Mouse (Mus musculus) embryonic facial prominence, embryonic 14.5 days (tissue): ENCODE results near the gene Fbln5. TPM values are rescaled to one million over a fixed set of nuclear protein-coding genes. Genes with fewer than 3 reads are reported as not detected.
A peak's percentile ranks its signal among the peaks of the same experiment; 100 is the strongest.

ENCODE experiments used
- ATAC-seq: fragments of 200-750 bp; cut with Nextera tagmentation; 2 replicates; pipeline ENCODE4 v1.8.0; 2017; ENCODE audit warnings: low read depth, moderate number of reproducible peaks, moderate TSS enrichment
- DNase-seq: peaks from one replicate; pipeline ENCODE4 v3.0.0-alpha.2; 2015; ENCODE audit warnings: low spot score
- H3K27ac ChIP-seq: fragments of 300-500 bp; sonication (generic); replicated peaks from 2 replicates; pipeline ENCODE4 v1.5.1; 2014; ENCODE audit warnings: low read depth, mild to moderate bottlenecking, low read length, moderate library complexity
- H3K27me3 ChIP-seq: fragments of 300-500 bp; sonication (generic); replicated peaks from 2 replicates; pipeline ENCODE4 v1.6.1; 2014; ENCODE audit warnings: low read length; ENCODE audit not compliant: control insufficient read depth, insufficient read depth
- H3K36me3 ChIP-seq: fragments of 300-500 bp; sonication (generic); 2 replicates; pipeline ENCODE4 v1.6.1; 2014; ENCODE audit warnings: low read length, mixed read lengths; ENCODE audit not compliant: control insufficient read depth, insufficient read depth
- H3K4me1 ChIP-seq: fragments of 300-500 bp; sonication (generic); 2 replicates; pipeline ENCODE4 v1.6.1; 2014; ENCODE audit warnings: antibody characterized with exemption, low read length; ENCODE audit not compliant: control insufficient read depth, insufficient read depth
- H3K4me2 ChIP-seq: fragments of 300-500 bp; sonication (generic); 2 replicates; pipeline ENCODE4 v1.6.1; 2014; ENCODE audit warnings: low read depth, mild to moderate bottlenecking, low read length, moderate library complexity, mixed read lengths
- H3K4me3 ChIP-seq: fragments of 300-500 bp; sonication (generic); 2 replicates; pipeline ENCODE4 v1.5.1; 2014; ENCODE audit warnings: low read depth, mild to moderate bottlenecking, low read length
- H3K9ac ChIP-seq: fragments of 300-500 bp; sonication (generic); 2 replicates; pipeline ENCODE4 v1.6.1; 2014; ENCODE audit warnings: low read depth, mild to moderate bottlenecking, low read length, moderate library complexity, mixed read lengths
- H3K9me3 ChIP-seq: fragments of 300-500 bp; sonication (generic); 2 replicates; pipeline ENCODE4 v1.6.1; 2016; ENCODE audit warnings: low read length; ENCODE audit not compliant: control insufficient read depth
- WGBS: fragments of 180-500 bp; shearing (Covaris S2); extraction: QIAGEN DNeasy Blood & Tissue Kit; methylation state at CpG from one replicate; pipeline ENCODE4 v1.1.7; 2014; 5-methylcytosine and 5-hydroxymethylcytosine counted together
- polyA plus RNA-seq: library from polyadenylated mRNA; unstranded; fragments of >200 nt; fragmentation: Nextera tagmentation; extraction: Ambion mirVana; gene quantifications from 2 replicates; pipeline ENCODE4 v1.2.1, GENCODE M21; 2014

Gene Fbln5
- polyA plus RNA-seq, 1 experiment from 2014 or later, result 156 TPM

- peak overlapping the region; percentile 12; the same call in 1 of the 2 replicates for H3K27ac ChIP-seq
- no peak overlapping the region for H3K9ac ChIP-seq
- no peaks in the 10 kb centered on the region for H3K27me3 ChIP-seq
- no peaks in the 10 kb centered on the region for H3K9me3 ChIP-seq
- no peak overlapping the region for H3K4me3 ChIP-seq
- H3K36me3 ChIP-seq, result peaks cover 45% of the 10 kb centered on the region
- H3K4me2 ChIP-seq, result no peak overlapping the region
- no peak for DNase-seq
- no peak for ATAC-seq
- no peaks in the 10 kb centered on the region for H3K4me1 ChIP-seq
- WGBS, result 76% methylated on average over 4 of the region's 4 CpGs
Observed at GRCm38 (mm10) chr12:101834715-101835114, 15.9 kb upstream of the Fbln5 start.

- WGBS, result 90% methylated on average over 8 of the region's 8 CpGs
Observed at GRCm38 (mm10) chr12:101833776-101834175, 14.9 kb upstream of the Fbln5 start.

GRCm38 (mm10) chr12:101833115-101833506 lies 14.3 kb upstream of the Fbln5 start:
- H3K9ac ChIP-seq, result no peak overlapping the region
- no peaks in the 10 kb centered on the region for H3K27me3 ChIP-seq
- no peak overlapping the region for H3K4me3 ChIP-seq
- ATAC-seq (no peak), DNase-seq (no peak)
- peaks cover 36% of the 10 kb centered on the region for H3K36me3 ChIP-seq
- WGBS, result 93% methylated on average over 6 of the region's 6 CpGs
- no peak overlapping the region for H3K4me2 ChIP-seq
- no peak overlapping the region for H3K27ac ChIP-seq
- no peaks in the 10 kb centered on the region for H3K9me3 ChIP-seq
- H3K4me1 ChIP-seq, result no peaks in the 10 kb centered on the region

More at GRCm38 (mm10) chr12:101833776-101834175, 14.9 kb upstream of the Fbln5 start:
- H3K9ac ChIP-seq, result no peak overlapping the region
- ATAC-seq (no peak), DNase-seq (no peak)
- no peaks in the 10 kb centered on the region for H3K27me3 ChIP-seq
- H3K4me1 ChIP-seq, result no peaks in the 10 kb centered on the region
- H3K27ac ChIP-seq, result no peak overlapping the region
- no peak overlapping the region for H3K4me2 ChIP-seq
- H3K4me3 ChIP-seq, result no peak overlapping the region
- H3K9me3 ChIP-seq, result no peaks in the 10 kb centered on the region
- peaks cover 42% of the 10 kb centered on the region for H3K36me3 ChIP-seq

- no peaks in the 10 kb centered on the region for H3K27me3 ChIP-seq
- H3K4me3 ChIP-seq, result no peak overlapping the region
- no peak for ATAC-seq
- 79% methylated on average over 7 of the region's 7 CpGs for WGBS
- H3K27ac ChIP-seq, result no peak overlapping the region
- no peak overlapping the region for H3K9ac ChIP-seq
- no peaks in the 10 kb centered on the region for H3K4me1 ChIP-seq
- H3K9me3 ChIP-seq, result no peaks in the 10 kb centered on the region
- H3K4me2 ChIP-seq, result no peak overlapping the region
- no peak for DNase-seq
- peaks cover 30% of the 10 kb centered on the region for H3K36me3 ChIP-seq
Observed at GRCm38 (mm10) chr12:101832179-101833114, 13.6 kb upstream of the Fbln5 start.

- H3K9me3 ChIP-seq, result no peaks in the 10 kb centered on the region
- no peak overlapping the region for H3K4me2 ChIP-seq
- no peaks in the 10 kb centered on the region for H3K4me1 ChIP-seq
- H3K27me3 ChIP-seq, result no peaks in the 10 kb centered on the region
- ATAC-seq (no peak), DNase-seq (no peak)
- WGBS, result 67% methylated on average over 4 of the region's 4 CpGs
- H3K27ac ChIP-seq, result no peak overlapping the region
- no peak overlapping the region for H3K9ac ChIP-seq
- H3K36me3 ChIP-seq, result peaks cover 19% of the 10 kb centered on the region
- no peak overlapping the region for H3K4me3 ChIP-seq
Observed at GRCm38 (mm10) chr12:101831221-101831620, 12.4 kb upstream of the Fbln5 start.

GRCm38 (mm10) chr12:101823161-101823560 lies 4.3 kb upstream of the Fbln5 start:
- no peak for ATAC-seq
- Histone ChIP-seq H3K9ac (no peak overlapping the region), H3K4me2 (no peak overlapping the region), H3K4me3 (no peak overlapping the region), H3K27ac (no peak overlapping the region), H3K4me1 (peaks cover 7% of the 10 kb centered on the region; the same call in 1 of the 2 replicates), H3K27me3 (no peaks in the 10 kb centered on the region), H3K9me3 (no peaks in the 10 kb centered on the region), H3K36me3 (no peaks in the 10 kb centered on the region)
- no peak for DNase-seq
- 88% methylated on average over 4 of the region's 4 CpGs for WGBS

GRCm38 (mm10) chr12:101821596-101821995 lies 2.7 kb upstream of the Fbln5 start:
- no peak for ATAC-seq
- H3K4me2 ChIP-seq, result no peak overlapping the region

GRCm38 (mm10) chr12:101819570-101819969 lies 715 bp upstream of the Fbln5 start:
- Histone ChIP-seq H3K9me3 (no peaks in the 10 kb centered on the region), H3K27ac (peak overlapping the region; percentile 95; the same call in 1 of the 2 replicates), H3K27me3 (no peaks in the 10 kb centered on the region), H3K9ac (peak overlapping the region; percentile 61; the same call in 1 of the 2 replicates), H3K4me1 (peaks cover 20% of the 10 kb centered on the region), H3K4me3 (peak overlapping the region; percentile 56), H3K36me3 (no peaks in the 10 kb centered on the region), H3K4me2 (peak overlapping the region; percentile 87)
- DNase-seq (no peak), ATAC-seq (no peak)
- WGBS, result 39% methylated on average over 9 of the region's 9 CpGs

More at GRCm38 (mm10) chr12:101821596-101821995, 2.7 kb upstream of the Fbln5 start:
- H3K4me3 ChIP-seq, result no peak overlapping the region
- no peak overlapping the region for H3K27ac ChIP-seq
- 15% methylated on average over 3 of the region's 3 CpGs for WGBS
- no peaks in the 10 kb centered on the region for H3K36me3 ChIP-seq
- DNase-seq, result no peak
- no peaks in the 10 kb centered on the region for H3K27me3 ChIP-seq
- H3K4me1 ChIP-seq, result peaks cover 11% of the 10 kb centered on the region
- H3K9me3 ChIP-seq, result no peaks in the 10 kb centered on the region
- no peak overlapping the region for H3K9ac ChIP-seq
